Mouse (Mus musculus): ENCODE measurements around the gene Fxyd2. TPM values are rescaled to one million over a fixed set of nuclear protein-coding genes. Genes with fewer than 3 reads are reported as not detected.

Fxyd2 gene
- polyA plus RNA-seq, 1 experiment from 2014 or later, result 5.4 TPM

DNA sequence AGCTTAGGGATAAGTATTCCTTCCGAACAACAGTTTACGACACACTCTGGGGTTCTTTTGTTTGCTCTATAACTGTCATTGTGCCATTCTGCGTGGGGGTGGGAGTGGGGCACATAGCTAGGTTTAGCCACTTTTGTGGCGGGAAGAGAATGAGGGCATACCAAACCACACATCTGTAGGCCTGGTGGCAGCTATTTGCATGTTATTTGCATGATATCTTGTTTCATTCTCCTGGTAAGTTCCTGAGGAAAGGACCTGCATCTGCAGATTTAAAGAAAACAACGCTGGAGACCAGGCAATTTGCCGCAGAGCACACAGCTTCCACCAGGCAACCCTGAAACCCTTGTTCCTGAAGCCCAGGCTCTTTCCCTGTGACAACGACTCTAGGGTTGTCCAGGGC lies 57.7 kb downstream of the Fxyd2 start:
- Histone ChIP-seq H3K27me3 (replicated peaks; ENCODE audit: control insufficient read depth, insufficient read depth, low read length) (no peaks in the 10 kb centered on the region), H3K4me3 (ENCODE audit: low read depth, low read length) (no peak overlapping the region), H3K9me3 (ENCODE audit: control insufficient read depth, low read length) (no peaks in the 10 kb centered on the region), H3K27ac (replicated peaks; ENCODE audit: low read depth, low read length) (no peak overlapping the region), H3K4me1 (ENCODE audit: control insufficient read depth, insufficient read depth, low read length) (no peaks in the 10 kb centered on the region), H3K9ac (ENCODE audit: low read depth, low read length) (no peak overlapping the region), H3K4me2 (ENCODE audit: low read depth, low read length) (no peak overlapping the region), H3K36me3 (ENCODE audit: control insufficient read depth, insufficient read depth, low read length) (no peaks in the 10 kb centered on the region)
- 34% methylated on average over 7 of the region's 7 CpGs for WGBS
- ATAC-seq (ENCODE audit: low read depth) (no peak), DNase-seq (ENCODE audit: low spot score) (no peak)

- DNase-seq (ENCODE audit: low spot score) (no peak), ATAC-seq (ENCODE audit: low read depth) (no peak)
- Histone ChIP-seq H3K9me3 (ENCODE audit: control insufficient read depth, low read length) (no peaks in the 10 kb centered on the region), H3K27me3 (replicated peaks; ENCODE audit: control insufficient read depth, insufficient read depth, low read length) (no peaks in the 10 kb centered on the region), H3K4me2 (ENCODE audit: low read depth, low read length) (no peak overlapping the region), H3K9ac (ENCODE audit: low read depth, low read length) (no peak overlapping the region), H3K36me3 (ENCODE audit: control insufficient read depth, insufficient read depth, low read length) (no peaks in the 10 kb centered on the region), H3K4me1 (ENCODE audit: control insufficient read depth, insufficient read depth, low read length) (no peaks in the 10 kb centered on the region), H3K4me3 (ENCODE audit: low read depth, low read length) (no peak overlapping the region), H3K27ac (replicated peaks; ENCODE audit: low read depth, low read length) (no peak overlapping the region)
- 63% methylated on average over 14 of the region's 14 CpGs for WGBS
Measured at GRCm38 (mm10) chr9:45458363-45458762, 58.9 kb downstream of the Fxyd2 start.

Other genes starting within 250 kb of the Fxyd2 start
- gene BC049352, start 217.7 kb upstream of the Fxyd2 start, polyA plus RNA-seq (2014; fragmentation: Nextera tagmentation; extraction: Ambion mirVana), result 0.81 and 1.0 TPM in 2 replicates
- 4.3 and 5.2 TPM in 2 replicates for gene Tmprss4, start 195.6 kb upstream of the Fxyd2 start, polyA plus RNA-seq (2014; fragmentation: Nextera tagmentation; extraction: Ambion mirVana)
- 1.2 TPM in 2 replicates for gene Il10ra, start 130.5 kb upstream of the Fxyd2 start, polyA plus RNA-seq (2014; fragmentation: Nextera tagmentation; extraction: Ambion mirVana)
- gene Tmprss13, start 80.6 kb upstream of the Fxyd2 start, polyA plus RNA-seq (2014; fragmentation: Nextera tagmentation; extraction: Ambion mirVana), result 2.6 and 3.3 TPM in 2 replicates
- gene Fxyd6, start 29.5 kb upstream of the Fxyd2 start, polyA plus RNA-seq (2014; fragmentation: Nextera tagmentation; extraction: Ambion mirVana), result 56.9 and 71.4 TPM in 2 replicates
- 0.86 and 1.1 TPM in 2 replicates for gene Dscaml1, start 27.0 kb downstream of the Fxyd2 start, polyA plus RNA-seq (2014; fragmentation: Nextera tagmentation; extraction: Ambion mirVana)

All from embryonic facial prominence, embryonic 14.5 days (tissue).